Mouse (Mus musculus) MEL (cell line): ENCODE data around the gene Ces1h.

Experiments used
- CHD2 ChIP-seq: IDR thresholded peaks from 2 replicates; pipeline ENCODE4 v1.6.1; 2011; ENCODE audit warnings: low read length, improper control_type of control experiment
- CTCF ChIP-seq, 3 experiments: IDR thresholded peaks in 2 of 3; conservative IDR thresholded peaks in 1 of 3; 2 replicates each; pipeline ENCODE4 v1.5.1; 2011 to 2012; ENCODE audit warnings: low read length in 3 of 3, low read depth in 2 of 3, mild to moderate bottlenecking in 2 of 3, improper control_type of control experiment in 1 of 3, inconsistent platforms in 1 of 3, mixed read lengths in 1 of 3, moderate library complexity in 1 of 3; ENCODE audit not compliant: control insufficient read depth in 1 of 3, insufficient read depth in 1 of 3, poor library complexity in 1 of 3, severe bottlenecking in 1 of 3
- E2F4 ChIP-seq: IDR thresholded peaks from 2 replicates; pipeline ENCODE4 v1.6.1; 2011; ENCODE audit warnings: low read depth, low read length, improper control_type of control experiment, borderline replicate concordance
- EP300 ChIP-seq, 2 experiments: IDR thresholded peaks; 2 replicates each; pipeline ENCODE4 v1.6.1; 2011; ENCODE audit warnings: improper control_type of control experiment in 2 of 2, low read length in 2 of 2, low read depth in 1 of 2, mild to moderate bottlenecking in 1 of 2
- GATA1 ChIP-seq: IDR thresholded peaks from 2 replicates; pipeline ENCODE4 v1.6.1; 2011; ENCODE audit warnings: low read depth, low read length, improper control_type of control experiment
- JUND ChIP-seq: IDR thresholded peaks from 2 replicates; pipeline ENCODE4 v1.6.1; 2011; ENCODE audit warnings: low read depth, mild to moderate bottlenecking, improper control_type of control experiment, low read length
- POLR2A ChIP-seq, 2 experiments: IDR thresholded peaks; 2 replicates each; pipeline ENCODE4 v1.6.1; 2011 to 2012; ENCODE audit warnings: low read length in 2 of 2, mild to moderate bottlenecking in 2 of 2, control low read depth in 1 of 2, improper control_type of control experiment in 1 of 2, low read depth in 1 of 2, moderate library complexity in 1 of 2; ENCODE audit not compliant: control insufficient read depth in 1 of 2, insufficient read depth in 1 of 2, poor library complexity in 1 of 2
- POLR2AphosphoS2 ChIP-seq: IDR thresholded peaks from 2 replicates; pipeline ENCODE4 v1.6.1; 2011; ENCODE audit warnings: low read length, improper control_type of control experiment
- RCOR1 ChIP-seq: IDR thresholded peaks from 2 replicates; pipeline ENCODE4 v1.6.1; 2012; ENCODE audit warnings: low read depth, mild to moderate bottlenecking, inconsistent platforms, low read length, improper control_type of control experiment
- SMC3 ChIP-seq: IDR thresholded peaks from 2 replicates; pipeline ENCODE4 v1.6.1; 2011; ENCODE audit warnings: low read depth, low read length, improper control_type of control experiment
- TAL1 ChIP-seq: IDR thresholded peaks from 2 replicates; pipeline ENCODE4 v1.6.1; 2012; ENCODE audit warnings: mild to moderate bottlenecking, inconsistent platforms, low read length, moderate library complexity, mixed read lengths
- TCF12 ChIP-seq: IDR thresholded peaks from 2 replicates; pipeline ENCODE4 v1.6.1; 2014; ENCODE audit warnings: low read depth, mild to moderate bottlenecking, inconsistent platforms, low read length, improper control_type of control experiment, moderate library complexity
- USF1 ChIP-seq: IDR thresholded peaks from 2 replicates; pipeline ENCODE4 v1.6.1; 2014; ENCODE audit warnings: low read depth, mild to moderate bottlenecking, inconsistent platforms, low read length, improper control_type of control experiment, moderate library complexity
- ZNF384 ChIP-seq: IDR thresholded peaks from 2 replicates; pipeline ENCODE4 v1.6.1; 2012; ENCODE audit warnings: low read depth, mild to moderate bottlenecking, inconsistent platforms, low read length, improper control_type of control experiment

- no peak for TF ChIP-seq RCOR1
- no peak for TF ChIP-seq TCF12
- no peak for TF ChIP-seq EP300 (IDR thresholded peaks at IDR 0.05; ENCODE audit: low read depth in 1 of 2, low read length in 2 of 2)
- no peak for TF ChIP-seq CTCF (IDR thresholded peaks at IDR 0.05 in 2 of 3, conservative IDR thresholded peaks at IDR 0.05 in 1 of 3; ENCODE audit: control insufficient read depth in 1 of 3, insufficient read depth in 1 of 3, low read depth in 2 of 3, low read length in 3 of 3, poor library complexity in 1 of 3, severe bottlenecking in 1 of 3)
- TF ChIP-seq POLR2A (IDR thresholded peaks at IDR 0.05; ENCODE audit: control insufficient read depth in 1 of 2, insufficient read depth in 1 of 2, low read depth in 1 of 2, low read length in 2 of 2, poor library complexity in 1 of 2): no peak
- no peak for TF ChIP-seq CHD2
- TF ChIP-seq POLR2AphosphoS2: no peak
- no peak for TF ChIP-seq USF1
- no peak for TF ChIP-seq GATA1
- TF ChIP-seq ZNF384: no peak
- TF ChIP-seq JUND: no peak
- TF ChIP-seq SMC3: no peak
- no peak for TF ChIP-seq E2F4
- TF ChIP-seq TAL1: no peak
Observed at GRCm38 (mm10) chr8:93317031-93317430, 62.5 kb downstream of the Ces1h start.
